Mouse (Mus musculus) retina, embryonic 14.5 days (tissue): ENCODE data around the gene Sh3bgrl3.
A peak's percentile ranks its signal among the peaks of the same experiment; 100 is the strongest.

Experiments
- DNase-seq: peaks from one replicate; pipeline ENCODE4 v3.0.0-alpha.2; 2015; ENCODE audit warnings: low spot score

Sh3bgrl3 gene

GRCm38 (mm10) chr4:134128983-134129362 is 384 bp upstream of the Sh3bgrl3 start:
- DNase-seq = no peak

GRCm38 (mm10) chr4:134127793-134128192 is 796 bp downstream of the Sh3bgrl3 start:
- DNase-seq = no peak

GRCm38 (mm10) chr4:134127121-134127455 is 1.5 kb downstream of the Sh3bgrl3 start:
- DNase-seq = no peak

GRCm38 (mm10) chr4:134126300-134127120 is 2.1 kb downstream of the Sh3bgrl3 start:
- no peak for DNase-seq

- no peak for DNase-seq
These were observed 3.1 kb downstream of the Sh3bgrl3 start for GRCm38 (mm10) chr4:134125383-134126060.

DNA sequence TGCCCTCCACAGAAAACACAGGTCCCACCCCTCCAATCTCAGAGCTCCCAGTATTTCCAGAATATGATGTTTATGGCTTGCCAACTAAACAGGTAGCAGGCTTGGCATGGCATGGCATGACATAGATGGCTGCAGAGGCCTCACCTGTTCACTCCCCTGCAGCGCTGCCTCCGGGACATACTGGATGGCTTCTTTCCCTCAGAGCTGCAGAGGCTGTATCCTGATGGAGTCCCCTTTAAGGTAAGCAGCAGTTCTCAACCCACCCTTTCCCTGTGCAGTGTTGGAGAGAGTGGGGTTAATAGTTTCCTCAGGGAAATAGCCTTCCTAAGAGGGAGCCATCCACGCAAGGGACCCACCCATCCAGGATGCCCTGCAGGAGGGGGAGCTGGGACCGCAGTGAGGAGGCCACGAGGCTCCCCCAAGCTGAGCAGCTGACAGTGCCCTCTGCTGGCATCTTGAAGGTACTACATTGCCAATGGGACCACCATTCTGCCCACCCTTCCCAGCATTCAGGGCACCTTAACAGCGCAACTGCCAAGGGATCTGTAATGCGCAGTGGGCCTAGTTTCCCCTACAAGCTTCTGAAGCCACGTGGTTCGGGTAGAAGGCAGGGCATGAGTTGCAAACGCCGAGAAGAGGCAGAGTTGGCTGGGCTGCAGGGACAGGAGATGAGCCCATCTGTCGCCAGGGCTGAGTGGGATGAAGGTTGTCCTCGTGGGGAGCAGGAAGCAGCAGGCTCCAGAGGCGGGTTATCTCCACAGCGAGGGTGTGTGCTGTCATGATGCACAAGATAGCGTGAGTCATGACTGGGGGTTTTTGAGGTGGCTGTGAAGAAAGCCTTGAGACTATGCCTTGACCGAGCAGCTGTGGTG is 4.7 kb downstream of the Sh3bgrl3 start:
- peak; percentile 84 for DNase-seq

- DNase-seq = no peak
These were observed 5.4 kb downstream of the Sh3bgrl3 start for GRCm38 (mm10) chr4:134123147-134123546.

- DNase-seq = peak; percentile 35
These were observed 6.3 kb downstream of the Sh3bgrl3 start for GRCm38 (mm10) chr4:134122281-134122680.

GRCm38 (mm10) chr4:134121571-134121970 is 7.0 kb downstream of the Sh3bgrl3 start:
- peak; percentile 32 for DNase-seq

DNA sequence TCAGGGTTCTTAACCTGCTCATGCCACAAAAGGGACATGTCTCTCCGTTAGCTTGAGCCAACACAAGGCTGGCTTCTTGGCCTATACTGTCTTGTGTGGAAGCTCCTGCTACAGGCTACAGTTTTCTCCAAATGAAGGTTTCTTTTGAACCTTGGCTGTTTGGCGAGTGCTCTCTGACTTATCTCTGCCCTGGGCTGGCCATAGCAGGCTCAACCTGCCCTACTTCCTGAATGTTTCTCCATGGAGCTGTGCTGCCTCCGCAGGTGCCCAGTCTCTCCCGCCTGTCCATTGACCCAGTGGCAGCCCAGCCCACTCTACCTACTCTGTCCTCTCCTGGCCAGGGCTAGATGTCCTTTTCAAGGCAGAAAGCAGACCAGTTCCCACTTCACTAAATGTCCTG is 7.7 kb downstream of the Sh3bgrl3 start:
- no peak for DNase-seq

DNA sequence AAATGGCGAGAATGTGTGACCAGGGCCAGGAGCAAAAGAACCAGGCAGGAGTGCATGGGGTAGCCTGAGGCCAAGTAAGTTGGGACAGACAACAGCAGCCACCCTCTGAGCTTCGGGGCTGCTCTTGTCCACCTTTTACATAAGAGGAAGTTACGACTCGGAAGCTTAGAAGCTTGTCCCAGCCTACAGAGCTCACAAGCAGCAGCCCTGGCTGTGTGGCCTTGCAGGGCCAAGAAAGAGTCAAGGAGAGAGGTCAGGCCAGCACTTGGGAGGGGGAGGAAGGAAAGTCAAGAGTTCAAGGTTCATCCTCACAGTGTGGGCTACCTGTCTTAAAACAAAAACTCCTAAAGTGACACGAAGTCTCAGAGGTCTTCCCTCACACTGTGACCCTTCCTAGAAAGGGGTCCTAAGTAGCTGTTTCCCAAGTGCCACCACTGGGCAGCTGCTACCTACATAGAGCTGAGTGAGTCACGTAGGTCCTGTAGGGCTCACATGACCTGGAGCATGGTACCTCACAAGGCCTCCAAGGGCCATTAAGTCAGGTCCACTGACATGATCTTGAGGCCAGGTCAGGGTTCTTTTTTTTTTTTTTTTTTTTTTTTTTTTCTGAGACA is 8.3 kb downstream of the Sh3bgrl3 start:
- DNase-seq = no peak

- DNase-seq = peak; percentile 65
These were observed 8.9 kb downstream of the Sh3bgrl3 start for GRCm38 (mm10) chr4:134119644-134120043.

DNA sequence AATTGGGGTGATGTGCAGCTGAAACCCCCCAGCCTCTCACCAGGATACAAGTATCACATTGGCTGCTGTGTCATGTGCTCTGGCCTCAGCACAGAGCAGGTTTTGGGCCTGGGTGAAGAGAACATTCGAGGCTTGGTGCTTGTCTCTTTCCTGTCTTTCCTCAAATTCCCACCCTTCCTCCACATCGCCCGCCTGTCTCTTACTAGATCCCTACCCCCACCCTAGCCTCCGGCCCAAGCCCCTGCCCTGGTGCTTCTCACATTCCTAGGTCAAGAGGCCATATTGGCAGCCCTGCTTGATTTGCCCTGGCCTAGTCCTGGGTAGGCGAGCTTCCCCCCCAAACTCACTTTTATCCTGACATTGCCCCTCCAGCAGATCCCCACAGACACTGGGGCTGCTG is 9.5 kb downstream of the Sh3bgrl3 start:
- no peak for DNase-seq

- no peak for DNase-seq
These were observed 10.3 kb downstream of the Sh3bgrl3 start for GRCm38 (mm10) chr4:134118126-134118800.

DNA sequence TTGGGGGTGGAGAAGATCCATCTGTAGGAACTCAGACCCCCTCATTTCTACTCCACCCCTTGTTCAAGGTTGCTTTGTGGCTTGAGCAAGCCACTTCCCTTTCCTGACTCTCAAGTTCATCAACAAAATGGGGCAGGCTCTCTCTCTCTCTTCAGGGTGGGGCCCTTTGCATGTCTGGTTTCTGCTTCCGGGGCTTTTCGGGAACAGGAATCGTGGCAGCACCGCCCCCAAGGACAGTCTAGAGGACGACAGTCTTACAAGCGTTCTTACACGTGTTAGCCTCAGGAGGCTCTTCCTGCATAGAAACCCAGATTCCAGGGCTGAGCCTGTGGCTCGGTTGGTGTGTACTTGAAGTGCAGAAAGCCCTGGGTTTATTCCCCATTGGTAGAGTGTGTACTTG is 11.6 kb downstream of the Sh3bgrl3 start:
- DNase-seq = no peak

GRCm38 (mm10) chr4:134116501-134116900 is 12.1 kb downstream of the Sh3bgrl3 start:
- no peak for DNase-seq

- DNase-seq = no peak
These were observed 13.1 kb downstream of the Sh3bgrl3 start for GRCm38 (mm10) chr4:134115215-134116144.

DNA sequence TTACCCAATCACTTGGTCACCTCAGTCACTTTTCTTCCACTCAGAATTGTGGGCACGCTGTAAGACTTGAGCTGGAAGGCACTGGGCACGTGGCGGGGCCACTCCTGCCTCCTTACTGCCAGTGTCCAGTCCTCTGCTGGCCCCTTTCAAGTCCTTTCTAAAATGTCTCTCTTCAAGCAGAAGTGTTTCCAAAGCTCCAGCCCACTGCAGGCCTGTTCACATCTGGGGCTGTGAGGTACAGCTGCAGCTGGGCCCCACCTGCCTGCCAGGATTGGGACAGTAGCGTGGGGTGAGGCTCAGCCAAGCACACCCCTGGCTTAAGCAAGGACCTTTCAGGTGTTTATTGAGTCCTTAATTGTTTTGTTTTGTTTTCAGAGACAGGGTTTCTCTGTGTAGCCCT is 14.6 kb downstream of the Sh3bgrl3 start:
- no peak for DNase-seq

DNA sequence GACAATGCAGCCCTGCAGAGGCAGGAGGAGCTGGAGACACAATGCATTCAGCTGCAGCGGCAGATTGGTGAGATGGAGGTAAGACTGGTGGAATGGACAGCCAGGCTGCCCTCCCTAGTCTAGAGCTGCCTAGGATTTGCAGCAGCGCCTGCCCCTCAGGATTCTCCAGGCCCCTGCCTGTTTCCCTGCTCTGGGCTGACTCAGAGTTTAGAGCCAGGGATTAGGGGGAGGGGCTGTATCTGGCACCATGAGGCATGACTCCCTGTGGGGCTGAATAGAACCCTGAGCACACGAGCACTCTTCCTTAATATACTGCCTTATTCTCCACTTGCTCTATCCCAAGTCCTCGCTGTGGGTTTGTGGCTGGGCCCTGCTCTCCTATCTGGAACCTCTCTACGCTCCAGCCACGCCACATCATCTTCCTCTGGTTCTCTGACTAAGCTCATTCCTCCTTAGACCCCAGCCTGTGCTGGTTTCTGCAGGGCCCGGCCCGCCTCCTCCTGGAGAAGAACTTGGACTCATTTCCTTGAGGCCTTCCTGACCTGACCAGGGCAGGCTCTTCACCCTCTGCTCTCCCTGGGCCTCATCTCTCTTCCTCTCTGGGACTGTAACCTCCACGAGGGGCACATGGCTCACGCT is 15.1 kb downstream of the Sh3bgrl3 start:
- peak; percentile 31 for DNase-seq

DNA sequence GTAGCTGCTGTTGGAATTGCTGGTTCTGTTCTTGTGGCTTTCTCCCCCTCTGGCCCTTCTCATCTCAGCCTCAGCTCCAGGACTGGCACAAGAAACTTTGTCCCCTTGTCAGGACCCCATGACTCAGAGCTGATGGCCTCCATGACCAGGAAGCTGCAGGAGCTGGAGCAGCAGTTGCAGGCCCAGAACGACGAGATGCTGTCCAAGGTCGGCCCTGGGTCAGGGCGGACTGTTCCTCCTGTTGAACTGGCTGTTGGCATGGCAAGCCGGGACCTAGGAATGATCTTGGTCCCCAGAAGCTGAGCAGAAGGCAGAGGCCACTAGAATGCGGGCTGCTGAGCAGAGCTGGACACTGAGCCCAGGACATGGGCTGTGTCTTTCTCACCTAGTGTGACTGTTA is 16.2 kb downstream of the Sh3bgrl3 start:
- DNase-seq = no peak
